In genomic region chr11:98349308-98349707, GRCm38 (mm10) we compare ENCODE assay signal across 10 mouse cellular contexts. TPM values are rescaled to one million over a fixed set of nuclear protein-coding genes. Genes with fewer than 3 reads are reported as not detected.
DNase-seq lines count a peak whose midpoint lies in the region; ATAC-seq and TF ChIP-seq lines count a peak whose summit lies in the region.
"Had no signal": no experiment of that assay in that cellular context is flagged by ENCODE, and none has a peak within 500 bp of the region (broad histone marks: within the 10 kb centered on the region; RNA-seq: fewer than 3 reads in every experiment).

No protein-coding gene starts in this region.

- H3K9ac ChIP-seq in forebrain, embryonic 11.5 days (ENCODE audit: low read length) = no peak overlapping the region
- peak overlapping the region; percentile 72 for H3K9ac ChIP-seq in intestine, embryonic 16.5 days (ENCODE audit: low read depth, low read length)
- no peak overlapping the region for H3K9ac ChIP-seq in neural tube, embryonic 14.5 days (replicated peaks; ENCODE audit: low read depth, low read length)

- TF ChIP-seq CTCF in layer of hippocampus, adult 2 months (conservative IDR thresholded peaks at IDR 0.05) = no peak

- no peaks in the 10 kb centered on the region for H3K9me3 ChIP-seq in forebrain, embryonic 11.5 days (ENCODE audit: control insufficient read depth, low read length)
- no peaks in the 10 kb centered on the region for H3K9me3 ChIP-seq in intestine, embryonic 16.5 days (ENCODE audit: control insufficient read depth, low read length)
- no peaks in the 10 kb centered on the region for H3K9me3 ChIP-seq in neural tube, embryonic 14.5 days (ENCODE audit: control insufficient read depth, low read length)

- H3K36me3 ChIP-seq in forebrain, embryonic 11.5 days (ENCODE audit: control insufficient read depth, insufficient read depth, low read length) = no peaks in the 10 kb centered on the region
- H3K36me3 ChIP-seq in intestine, embryonic 16.5 days (ENCODE audit: control insufficient read depth, insufficient read depth, low read length) = no peaks in the 10 kb centered on the region
- no peaks in the 10 kb centered on the region for H3K36me3 ChIP-seq in neural tube, embryonic 14.5 days (ENCODE audit: control insufficient read depth, insufficient read depth, low read length)

- WGBS in forebrain, embryonic 11.5 days = 2% methylated on average over 9 of the region's 9 CpGs
- 15% methylated on average over 9 of the region's 9 CpGs for WGBS in intestine, embryonic 16.5 days
- WGBS in neural tube, embryonic 14.5 days = 2% methylated on average over 9 of the region's 9 CpGs

- peak overlapping the region; percentile 79; the same call in 1 of the 2 replicates for H3K4me3 ChIP-seq in layer of hippocampus, adult 2 months
- H3K4me3 ChIP-seq in forebrain, embryonic 11.5 days (ENCODE audit: low read depth, low read length) = peak overlapping the region; percentile 41; the same call in 1 of the 2 replicates
- peak overlapping the region; percentile 62 for H3K4me3 ChIP-seq in intestine, embryonic 16.5 days (ENCODE audit: low read length)
- H3K4me3 ChIP-seq in neural tube, embryonic 14.5 days (ENCODE audit: low read depth, low read length) = peak overlapping the region; percentile 42

- peaks cover 71% of the 10 kb centered on the region for H3K27me3 ChIP-seq in forebrain, embryonic 11.5 days (ENCODE audit: control insufficient read depth, insufficient read depth, low read length)
- H3K27me3 ChIP-seq in intestine, embryonic 16.5 days (replicated peaks; ENCODE audit: control insufficient read depth, insufficient read depth, low read length) = peaks cover 47% of the 10 kb centered on the region
- H3K27me3 ChIP-seq in neural tube, embryonic 14.5 days (ENCODE audit: control insufficient read depth, insufficient read depth, low read length) = peaks cover 54% of the 10 kb centered on the region

- no peak for ATAC-seq in forebrain, embryonic 11.5 days (replicated peaks; ENCODE audit: low FRiP score)
- no peak for ATAC-seq in intestine, embryonic 16.5 days
- ATAC-seq in neural tube, embryonic 14.5 days (ENCODE audit: low read depth) = no peak

- H3K4me2 ChIP-seq in forebrain, embryonic 11.5 days (ENCODE audit: low read depth, low read length, severe bottlenecking) = no peak overlapping the region
- peak overlapping the region; percentile 90 for H3K4me2 ChIP-seq in intestine, embryonic 16.5 days (ENCODE audit: low read depth, low read length)
- no peak overlapping the region for H3K4me2 ChIP-seq in neural tube, embryonic 14.5 days (ENCODE audit: low read depth, low read length)

- peak overlapping the region; percentile 88; the same call in 1 of the 2 replicates for H3K27ac ChIP-seq in layer of hippocampus, adult 2 months
- H3K27ac ChIP-seq in forebrain, embryonic 11.5 days (ENCODE audit: low read depth, low read length) = no peak overlapping the region
- no peak overlapping the region for H3K27ac ChIP-seq in intestine, embryonic 16.5 days (ENCODE audit: low read length)
- no peak overlapping the region for H3K27ac ChIP-seq in neural tube, embryonic 14.5 days (ENCODE audit: low read depth, low read length)
- H3K27ac ChIP-seq: heart, adult 2 months had no signal

- H3K4me1 ChIP-seq in forebrain, embryonic 11.5 days (replicated peaks; ENCODE audit: control insufficient read depth, insufficient read depth, low read length) = peaks cover 13% of the 10 kb centered on the region
- peaks cover 21% of the 10 kb centered on the region for H3K4me1 ChIP-seq in intestine, embryonic 16.5 days (ENCODE audit: control insufficient read depth, insufficient read depth, low read length)
- peaks cover 11% of the 10 kb centered on the region for H3K4me1 ChIP-seq in neural tube, embryonic 14.5 days (ENCODE audit: control insufficient read depth, insufficient read depth, low read length)

- DNase-seq in layer of hippocampus, adult 2 months (ENCODE audit: low spot score in 2 of 2) = no peak
- no peak for DNase-seq in layer of hippocampus, postnatal 25 days (ENCODE audit: extremely low spot score in 1 of 2, low spot score in 1 of 2)
- no peak for DNase-seq in forebrain, embryonic 11.5 days (ENCODE audit: low spot score)
- no peak for DNase-seq in T-cell, adult 2 months (ENCODE audit: low spot score)
- DNase-seq in cerebellum, adult 11 months = no peak
- DNase-seq in frontal cortex, postnatal 10 days (ENCODE audit: low spot score in 2 of 2) = no peak

RNA-seq across cellular contexts. Expression of gene Ppp1r1b, which starts 1.1 kb away (rescaled TPM):
- total RNA-seq in layer of hippocampus, adult 2 months (2021) = 10 to 100 TPM; 55.9 to 56.2 TPM
- 10 to 100 TPM; 45.4 to 49.9 TPM for total RNA-seq in layer of hippocampus, postnatal 25 days (2021)
- polyA plus RNA-seq in forebrain, embryonic 11.5 days (2014; fragmentation: Nextera tagmentation; extraction: Ambion mirVana) = 0.29 and 0.41 TPM in 2 replicates
- polyA plus RNA-seq in intestine, embryonic 16.5 days (2015; fragmentation: Nextera tagmentation; extraction: Ambion mirVana) = 91.7 and 92.3 TPM in 2 replicates
- 1.3 and 2.4 TPM in 2 replicates for polyA plus RNA-seq in neural tube, embryonic 14.5 days (2014; fragmentation: Nextera tagmentation; extraction: Ambion mirVana)

RNA-seq across cellular contexts. Expression of gene Stard3, which starts 8.9 kb away (rescaled TPM):
- 10 to 100 TPM; 32.9 to 35.5 TPM for total RNA-seq in layer of hippocampus, adult 2 months (2021)
- total RNA-seq in layer of hippocampus, postnatal 25 days (2021) = 10 to 100 TPM; 31.5 to 34.3 TPM
- 38.1 and 39.9 TPM in 2 replicates for polyA plus RNA-seq in forebrain, embryonic 11.5 days (2014; fragmentation: Nextera tagmentation; extraction: Ambion mirVana)
- polyA plus RNA-seq in intestine, embryonic 16.5 days (2015; fragmentation: Nextera tagmentation; extraction: Ambion mirVana) = 44.8 and 44.9 TPM in 2 replicates
- polyA plus RNA-seq in neural tube, embryonic 14.5 days (2014; fragmentation: Nextera tagmentation; extraction: Ambion mirVana) = 28.0 and 35.6 TPM in 2 replicates

RNA-seq across cellular contexts. Expression of gene Neurod2, which starts 19.9 kb away (rescaled TPM):
- total RNA-seq in layer of hippocampus, adult 2 months (2021) = 100 to 1,000 TPM; 163 to 165 TPM
- total RNA-seq in layer of hippocampus, postnatal 25 days (2021) = 100 to 1,000 TPM; 139 to 148 TPM
- polyA plus RNA-seq in forebrain, embryonic 11.5 days (2014; fragmentation: Nextera tagmentation; extraction: Ambion mirVana) = 3.8 and 5.8 TPM in 2 replicates
- 0.05 TPM in 1 of 2 replicates, not detected in the other for polyA plus RNA-seq in intestine, embryonic 16.5 days (2015; fragmentation: Nextera tagmentation; extraction: Ambion mirVana)
- 25.3 and 25.5 TPM in 2 replicates for polyA plus RNA-seq in neural tube, embryonic 14.5 days (2014; fragmentation: Nextera tagmentation; extraction: Ambion mirVana)
- total RNA-seq: heart, adult 2 months had no signal
- polyA plus RNA-seq: heart, adult 2 months; liver, embryonic 16.5 days had no signal

RNA-seq across cellular contexts. Expression of gene Tcap, which starts 34.3 kb away (rescaled TPM):
- total RNA-seq in layer of hippocampus, adult 2 months (2021) = 1 to 10 TPM in 1 of 2 experiments, under 1 TPM in 1; 0.92 to 1.0 TPM
- under 1 TPM; 0.66 to 0.76 TPM for total RNA-seq in layer of hippocampus, postnatal 25 days (2021)
- not detected in 2 replicates for polyA plus RNA-seq in forebrain, embryonic 11.5 days (2014; fragmentation: Nextera tagmentation; extraction: Ambion mirVana)
- polyA plus RNA-seq in intestine, embryonic 16.5 days (2015; fragmentation: Nextera tagmentation; extraction: Ambion mirVana) = 0.28 TPM in 1 of 2 replicates, not detected in the other
- polyA plus RNA-seq in neural tube, embryonic 14.5 days (2014; fragmentation: Nextera tagmentation; extraction: Ambion mirVana) = 0.29 and 0.39 TPM in 2 replicates

RNA-seq across cellular contexts. Expression of gene Pnmt, which starts 36.9 kb away (rescaled TPM):
- total RNA-seq in layer of hippocampus, adult 2 months (2021) = not detected
- total RNA-seq in layer of hippocampus, postnatal 25 days (2021) = not detected
- polyA plus RNA-seq in forebrain, embryonic 11.5 days (2014; fragmentation: Nextera tagmentation; extraction: Ambion mirVana) = not detected in 2 replicates
- polyA plus RNA-seq in intestine, embryonic 16.5 days (2015; fragmentation: Nextera tagmentation; extraction: Ambion mirVana) = 0.16 TPM in 1 of 2 replicates, not detected in the other
- polyA plus RNA-seq in neural tube, embryonic 14.5 days (2014; fragmentation: Nextera tagmentation; extraction: Ambion mirVana) = 1.8 and 2.6 TPM in 2 replicates

Comparison
In these comparisons a context has a peak if more than half of its experiments do, and no peak if none do; other contexts are left out.
1. RNA of gene Ppp1r1b, which starts 1.1 kb away (polyA plus RNA-seq): 91.7 to 92.3 TPM in intestine, embryonic 16.5 days; 1.3 to 2.4 TPM in neural tube, embryonic 14.5 days and 0.29 to 0.41 TPM in forebrain, embryonic 11.5 days; every median in the first group is over 10 times any median in the second.
2. Peak in every context shown above with its lines, with median percentiles within 50 percentile points of each other: H3K4me3 ChIP-seq.